In the genomic region with DNA sequence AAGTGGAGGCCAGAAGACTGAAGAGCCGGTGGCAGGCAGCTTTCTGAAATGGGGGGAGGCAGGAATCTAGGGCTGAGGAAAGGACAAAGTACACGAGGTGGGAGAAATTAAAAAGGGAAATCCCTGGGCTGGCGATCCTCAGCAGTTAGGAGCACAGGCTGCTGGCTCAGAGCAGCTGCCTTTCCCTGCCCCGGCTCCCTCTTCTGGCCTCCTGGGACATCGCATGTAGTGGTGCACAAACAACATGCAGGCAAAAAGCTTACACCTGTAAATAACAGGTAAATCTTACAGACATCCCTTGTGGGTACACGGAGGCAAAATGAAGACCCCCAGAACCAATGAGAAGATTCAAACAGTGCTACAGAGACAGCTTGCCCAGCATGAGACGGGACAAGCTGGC, we compare ENCODE assay signal across 13 mouse cellular contexts. TPM values are rescaled to one million over a fixed set of nuclear protein-coding genes. Genes with fewer than 3 reads are reported as not detected.
DNase-seq lines count a peak whose midpoint lies in the region; TF ChIP-seq lines count a peak whose summit lies in the region.
"Had no signal": no experiment of that assay in that cellular context is flagged by ENCODE, and none has a peak within 500 bp of the region (broad histone marks: within the 10 kb centered on the region; RNA-seq: fewer than 3 reads in every experiment).

No protein-coding gene starts in this region.

- H3K27ac ChIP-seq in testis, adult 2 months (ENCODE audit: control insufficient read depth, insufficient read depth, low read depth, low read length) = no peak overlapping the region
- H3K27ac ChIP-seq in small intestine, adult 2 months (ENCODE audit: insufficient read depth, low read depth, low read length) = no peak overlapping the region
- H3K27ac ChIP-seq: forebrain, embryonic 10.5 days; hindbrain, embryonic 10.5 days; liver, embryonic 13.5 days; neural tube, embryonic 12.5 days had no signal

- TF ChIP-seq CTCF in testis, adult 2 months (IDR thresholded peaks at IDR 0.05; ENCODE audit: control insufficient read depth, insufficient read depth, insufficient replicate concordance, low read depth, low read length) = peak; percentile 40; the same call in 1 of the 2 replicates
- TF ChIP-seq CTCF in small intestine, adult 2 months (IDR thresholded peaks at IDR 0.05; ENCODE audit: extremely low read depth, insufficient read length, insufficient replicate concordance, low read depth, low read length) = peak; percentile 38; the same call in 1 of the 2 replicates

- DNase-seq in adrenal gland, postnatal 14 days = peak; percentile 27
- no peak for DNase-seq in adrenal gland, postnatal 4 days (ENCODE audit: low spot score in 2 of 2)
- DNase-seq in kidney, postnatal 10 days = peak; percentile 36
- no peak for DNase-seq in kidney, postnatal 25 days
- DNase-seq in testis, postnatal 14 days (ENCODE audit: low spot score) = no peak
- DNase-seq in layer of hippocampus, adult 8-10 months (ENCODE audit: low spot score in 2 of 2) = no peak
- DNase-seq: liver, embryonic 13.5 days had no signal

- H3K27me3 ChIP-seq in testis, adult 2 months (ENCODE audit: control insufficient read depth, insufficient read depth, low read length) = no peaks in the 10 kb centered on the region
- no peaks in the 10 kb centered on the region for H3K27me3 ChIP-seq in small intestine, adult 2 months (ENCODE audit: control insufficient read depth, insufficient read depth, low read length)
- H3K27me3 ChIP-seq: liver, embryonic 13.5 days; neural tube, embryonic 12.5 days had no signal

- WGBS in small intestine, adult 2 months = 59% methylated on average over 7 of the region's 7 CpGs

- no peaks in the 10 kb centered on the region for H3K4me1 ChIP-seq in testis, adult 2 months (ENCODE audit: control insufficient read depth, insufficient read depth, low read length)
- no peaks in the 10 kb centered on the region for H3K4me1 ChIP-seq in small intestine, adult 2 months (ENCODE audit: control insufficient read depth, insufficient read depth, insufficient read length, low read length)
- H3K4me1 ChIP-seq: forebrain, embryonic 10.5 days; hindbrain, embryonic 10.5 days; liver, embryonic 13.5 days; neural tube, embryonic 12.5 days had no signal

- no peaks in the 10 kb centered on the region for H3K36me3 ChIP-seq in testis, adult 2 months (ENCODE audit: control insufficient read depth, insufficient read depth, low read length)
- H3K36me3 ChIP-seq in small intestine, adult 2 months (ENCODE audit: control insufficient read depth, insufficient read depth, low read length) = peaks cover 26% of the 10 kb centered on the region

- no peak for TF ChIP-seq POLR2A in testis, adult 2 months (IDR thresholded peaks at IDR 0.05; ENCODE audit: control insufficient read depth, low read depth, low read length)
- no peak for TF ChIP-seq POLR2A in small intestine, adult 2 months (IDR thresholded peaks at IDR 0.05; ENCODE audit: low read depth, low read length)

- H3K4me3 ChIP-seq in testis, adult 2 months (ENCODE audit: control insufficient read depth, low read depth, low read length) = no peak overlapping the region
- no peak overlapping the region for H3K4me3 ChIP-seq in small intestine, adult 2 months (ENCODE audit: low read depth, low read length)
- H3K4me3 ChIP-seq: forebrain, embryonic 10.5 days; hindbrain, embryonic 10.5 days; liver, embryonic 13.5 days; neural tube, embryonic 12.5 days had no signal

RNA-seq across cellular contexts. Expression of a gene that starts 14.8 kb away (rescaled TPM):
- 15.4 and 18.3 TPM in 2 replicates for total RNA-seq in adrenal gland, postnatal 14 days (2021)
- total RNA-seq in adrenal gland, postnatal 4 days (2021) = 10 to 100 TPM; 13.5 to 13.7 TPM
- polyA plus RNA-seq in testis, adult 2 months (2012; rRNA removed) = 5.6 and 6.7 TPM in 2 replicates
- polyA plus RNA-seq in small intestine, adult 2 months (2012; rRNA removed) = 1.3 and 1.7 TPM in 2 replicates
- total RNA-seq in layer of hippocampus, adult 8-10 months (2022) = 10 to 100 TPM; 24.8 to 31.6 (median 26.7) TPM

RNA-seq across cellular contexts. Expression of a gene that starts 21.9 kb away (rescaled TPM):
- total RNA-seq in adrenal gland, postnatal 14 days (2021) = not detected in 2 replicates
- not detected for total RNA-seq in adrenal gland, postnatal 4 days (2021)
- 0.11 TPM in 1 of 2 replicates, not detected in the other for polyA plus RNA-seq in testis, adult 2 months (2012; rRNA removed)
- polyA plus RNA-seq in small intestine, adult 2 months (2012; rRNA removed) = 0.19 TPM in 1 of 2 replicates, not detected in the other
- under 1 TPM in 2 of 4 experiments, not detected in 2; 0.36 to 0.43 TPM for total RNA-seq in layer of hippocampus, adult 8-10 months (2022)
- polyA plus RNA-seq: C2C12; forebrain, embryonic 10.5 days; liver, embryonic 13.5 days; neural tube, embryonic 12.5 days had no signal

RNA-seq across cellular contexts. Expression of a gene that starts 57.4 kb away (rescaled TPM):
- total RNA-seq in adrenal gland, postnatal 14 days (2021) = 206 and 209 TPM in 2 replicates
- total RNA-seq in adrenal gland, postnatal 4 days (2021) = 100 to 1,000 TPM; 267 to 278 TPM
- polyA plus RNA-seq in testis, adult 2 months (2012; rRNA removed) = 4.0 and 4.3 TPM in 2 replicates
- polyA plus RNA-seq in small intestine, adult 2 months (2012; rRNA removed) = 17.5 and 42.9 TPM in 2 replicates
- 100 to 1,000 TPM in 3 of 4 experiments, 10 to 100 TPM in 1; 99.8 to 130 (median 120) TPM for total RNA-seq in layer of hippocampus, adult 8-10 months (2022)

Comparison
In these comparisons a context has a peak if more than half of its experiments do, and no peak if none do; other contexts are left out.
1. DNase-seq: peak in adrenal gland, postnatal 14 days (single experiment) and kidney, postnatal 10 days (single experiment); none in adrenal gland, postnatal 4 days (0 of 2), kidney, postnatal 25 days (0 of 2), testis, postnatal 14 days (single experiment) and layer of hippocampus, adult 8-10 months (0 of 2).